Mouse (Mus musculus) midbrain, postnatal 0 days (tissue): ENCODE results near the gene Eef1e1. TPM values are rescaled to one million over a fixed set of nuclear protein-coding genes. Genes with fewer than 3 reads are reported as not detected.
A peak's percentile ranks its signal among the peaks of the same experiment; 100 is the strongest.

Experiments used
- ATAC-seq: fragments of 200-750 bp; cut with Nextera tagmentation; 2 replicates; pipeline ENCODE4 v1.8.0; 2017; ENCODE audit warnings: moderate number of reproducible peaks, mild to moderate bottlenecking, moderate TSS enrichment, moderate library complexity; ENCODE audit not compliant: low FRiP score
- DNase-seq: peaks from one replicate; pipeline ENCODE4 v3.0.0-alpha.2; 2015; ENCODE audit warnings: low spot score
- H3K27ac ChIP-seq: fragments of 300-500 bp; sonication (generic); 2 replicates; pipeline ENCODE4 v1.5.1; 2014; ENCODE audit warnings: low read depth, mild to moderate bottlenecking, low read length, mixed read lengths
- H3K27me3 ChIP-seq: fragments of 300-500 bp; sonication (generic); 2 replicates; pipeline ENCODE4 v1.6.1; 2014; ENCODE audit warnings: low read length, control low read depth, mixed read lengths; ENCODE audit not compliant: insufficient read depth
- H3K36me3 ChIP-seq: fragments of 300-500 bp; sonication (generic); 2 replicates; pipeline ENCODE4 v1.6.1; 2014; ENCODE audit warnings: low read length, control low read depth, mixed read lengths; ENCODE audit not compliant: insufficient read depth
- H3K4me1 ChIP-seq: fragments of 300-500 bp; sonication (generic); 2 replicates; pipeline ENCODE4 v1.6.1; 2014; ENCODE audit warnings: mild to moderate bottlenecking, control low read depth, antibody characterized with exemption, low read length, mixed read lengths; ENCODE audit not compliant: insufficient read depth
- H3K4me2 ChIP-seq: fragments of 300-500 bp; sonication (generic); 2 replicates; pipeline ENCODE4 v1.6.1; 2014; ENCODE audit warnings: low read depth, mild to moderate bottlenecking, low read length, mixed read lengths; ENCODE audit not compliant: poor library complexity, severe bottlenecking
- H3K4me3 ChIP-seq: fragments of 300-500 bp; sonication (generic); 2 replicates; pipeline ENCODE4 v1.5.1; 2014; ENCODE audit warnings: low read depth, mild to moderate bottlenecking, low read length, moderate library complexity
- H3K9ac ChIP-seq: fragments of 300-500 bp; sonication (generic); replicated peaks from 2 replicates; pipeline ENCODE4 v1.6.1; 2014; ENCODE audit warnings: mild to moderate bottlenecking, low read length, moderate library complexity, mixed read lengths; ENCODE audit not compliant: poor library complexity, severe bottlenecking
- H3K9me3 ChIP-seq: fragments of 300-500 bp; sonication (generic); 2 replicates; pipeline ENCODE4 v1.6.1; 2016; ENCODE audit warnings: low read length, control low read depth
- CTCF ChIP-seq: IDR thresholded peaks from 2 replicates; pipeline ENCODE4 v1.5.1; 2016; ENCODE audit warnings: antibody characterized with exemption, mild to moderate bottlenecking
- WGBS: fragments of 180-500 bp; shearing (Covaris S2); extraction: QIAGEN DNeasy Blood & Tissue Kit; methylation state at CpG from one replicate; pipeline ENCODE4 v1.1.7; 2014; 5-methylcytosine and 5-hydroxymethylcytosine counted together
- polyA plus RNA-seq: library from polyadenylated mRNA; unstranded; fragments of >200 nt; fragmentation: Nextera tagmentation; extraction: Ambion mirVana; gene quantifications from 2 replicates; pipeline ENCODE4 v1.2.1, GENCODE M21; 2015
- total RNA-seq: library from RNA; depleted of rRNA; stranded (reverse); fragments of >200 nt; gene quantifications from 2 replicates; pipeline ENCODE4 v1.2.3, GENCODE M21; 2014

The Eef1e1 gene
- total and polyA plus RNA-seq, 2 experiments from 2014 or later = 32.2 to 108 TPM

DNA sequence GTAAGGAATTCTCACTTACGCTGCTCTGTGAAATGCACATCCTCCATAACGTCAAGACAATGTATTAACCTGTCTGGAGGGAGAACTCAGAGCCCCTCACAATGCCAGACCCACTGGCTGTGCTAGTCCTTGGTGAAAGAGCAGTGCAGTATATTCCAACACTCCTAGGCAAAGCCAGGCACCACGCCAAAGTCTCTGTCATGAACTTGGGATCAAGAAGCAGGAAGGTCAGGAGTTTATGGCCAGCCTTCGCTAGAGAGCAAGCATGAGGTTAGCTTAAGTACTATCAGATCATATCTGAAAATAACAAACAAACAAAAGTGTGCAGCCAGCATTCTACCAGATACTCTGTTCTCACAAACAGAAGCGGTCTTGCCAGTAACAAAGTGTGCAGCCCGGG lies 48.5 kb downstream of the Eef1e1 start:
- DNase-seq (no peak), ATAC-seq (no peak)
- TF ChIP-seq CTCF = no peak
- 93% methylated on average over 6 of the region's 6 CpGs for WGBS
- H3K36me3 ChIP-seq = peaks cover 10% of the 10 kb centered on the region
- H3K9me3 ChIP-seq = no peaks in the 10 kb centered on the region
- no peak overlapping the region for H3K4me3 ChIP-seq
- no peak overlapping the region for H3K9ac ChIP-seq
- no peak overlapping the region for H3K4me2 ChIP-seq
- no peaks in the 10 kb centered on the region for H3K27me3 ChIP-seq
- no peaks in the 10 kb centered on the region for H3K4me1 ChIP-seq
- H3K27ac ChIP-seq = no peak overlapping the region

DNA sequence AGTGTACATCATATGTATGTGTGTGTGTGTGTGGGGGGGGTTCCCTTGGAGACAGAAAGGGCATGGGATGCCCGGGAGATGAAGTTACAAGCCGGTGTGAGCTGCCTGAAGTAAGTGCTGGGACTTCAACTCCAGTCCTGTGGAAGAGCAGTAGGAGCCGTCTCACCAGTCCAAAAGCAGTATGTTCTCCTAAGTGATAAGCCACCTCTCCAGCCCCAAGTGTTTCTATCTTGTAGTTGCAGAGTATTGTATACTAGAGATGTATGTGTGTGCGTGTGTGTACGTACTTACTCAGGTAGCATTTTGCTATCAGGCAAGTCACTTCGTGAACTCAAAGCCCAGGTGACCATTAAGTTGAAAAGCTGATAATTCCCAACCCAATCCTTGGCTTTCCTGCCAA lies 51.7 kb downstream of the Eef1e1 start:
- H3K9me3 ChIP-seq = no peaks in the 10 kb centered on the region
- DNase-seq (no peak), ATAC-seq (no peak)
- H3K27me3 ChIP-seq = no peaks in the 10 kb centered on the region
- H3K4me3 ChIP-seq = no peak overlapping the region
- no peak overlapping the region for H3K9ac ChIP-seq
- TF ChIP-seq CTCF = no peak
- WGBS = 94% methylated on average over 6 of the region's 6 CpGs
- peaks cover 6% of the 10 kb centered on the region; the same call in 1 of the 2 replicates for H3K36me3 ChIP-seq
- no peaks in the 10 kb centered on the region for H3K4me1 ChIP-seq
- no peak overlapping the region for H3K27ac ChIP-seq
- no peak overlapping the region for H3K4me2 ChIP-seq

DNA sequence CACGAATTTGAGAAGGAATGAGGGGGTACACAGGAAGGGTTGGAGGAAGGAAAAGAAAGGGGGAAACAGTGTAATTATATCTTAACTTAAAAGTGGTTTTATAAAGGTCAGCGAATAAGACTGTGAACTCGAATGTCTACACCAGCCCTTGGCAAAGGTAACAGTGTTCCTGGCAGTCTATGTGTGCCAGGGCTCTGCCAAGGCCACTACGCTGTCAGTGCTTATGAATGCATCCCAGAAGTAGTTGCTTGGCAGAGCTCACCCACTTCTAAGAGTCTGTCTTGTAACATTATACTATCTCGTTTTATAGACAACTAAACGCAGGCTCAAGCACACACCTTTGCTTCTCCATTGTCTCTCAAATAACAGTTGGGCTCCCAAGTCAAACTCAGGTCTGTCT lies 53.5 kb downstream of the Eef1e1 start:
- no peak for DNase-seq
- Histone ChIP-seq H3K27ac (no peak overlapping the region), H3K27me3 (no peaks in the 10 kb centered on the region), H3K9me3 (no peaks in the 10 kb centered on the region), H3K9ac (no peak overlapping the region), H3K36me3 (peaks cover 6% of the 10 kb centered on the region; the same call in 1 of the 2 replicates), H3K4me2 (no peak overlapping the region), H3K4me1 (no peaks in the 10 kb centered on the region), H3K4me3 (no peak overlapping the region)
- 80% methylated on average over 6 of the region's 6 CpGs for WGBS
- no peak for TF ChIP-seq CTCF
- no peak for ATAC-seq

DNA sequence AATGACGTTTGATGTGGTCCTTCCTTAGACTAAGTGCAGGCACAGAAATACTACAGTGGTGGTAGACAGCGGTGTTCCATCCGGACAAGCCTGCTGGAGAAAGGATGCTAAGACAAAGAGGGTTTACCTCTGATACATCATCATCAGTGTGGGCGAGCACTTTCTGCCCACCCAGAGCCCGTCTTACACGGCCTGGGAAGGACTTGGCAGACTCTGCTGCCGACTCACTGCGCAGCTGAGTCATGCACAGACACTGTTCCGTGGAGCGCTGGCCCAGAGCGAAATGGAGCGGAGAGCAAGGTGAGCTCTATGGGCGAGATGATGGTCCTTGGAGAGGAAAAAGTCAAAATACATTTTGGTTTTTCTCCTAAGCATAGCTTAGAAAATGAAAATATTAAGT lies 55.9 kb downstream of the Eef1e1 start:
- WGBS = 88% methylated on average over 13 of the region's 13 CpGs
- Histone ChIP-seq H3K9me3 (no peaks in the 10 kb centered on the region), H3K36me3 (peaks cover 11% of the 10 kb centered on the region), H3K9ac (no peak overlapping the region), H3K4me1 (no peaks in the 10 kb centered on the region), H3K4me3 (no peak overlapping the region), H3K4me2 (no peak overlapping the region), H3K27me3 (no peaks in the 10 kb centered on the region), H3K27ac (no peak overlapping the region)
- DNase-seq (no peak), ATAC-seq (no peak)
- TF ChIP-seq CTCF = no peak

DNA sequence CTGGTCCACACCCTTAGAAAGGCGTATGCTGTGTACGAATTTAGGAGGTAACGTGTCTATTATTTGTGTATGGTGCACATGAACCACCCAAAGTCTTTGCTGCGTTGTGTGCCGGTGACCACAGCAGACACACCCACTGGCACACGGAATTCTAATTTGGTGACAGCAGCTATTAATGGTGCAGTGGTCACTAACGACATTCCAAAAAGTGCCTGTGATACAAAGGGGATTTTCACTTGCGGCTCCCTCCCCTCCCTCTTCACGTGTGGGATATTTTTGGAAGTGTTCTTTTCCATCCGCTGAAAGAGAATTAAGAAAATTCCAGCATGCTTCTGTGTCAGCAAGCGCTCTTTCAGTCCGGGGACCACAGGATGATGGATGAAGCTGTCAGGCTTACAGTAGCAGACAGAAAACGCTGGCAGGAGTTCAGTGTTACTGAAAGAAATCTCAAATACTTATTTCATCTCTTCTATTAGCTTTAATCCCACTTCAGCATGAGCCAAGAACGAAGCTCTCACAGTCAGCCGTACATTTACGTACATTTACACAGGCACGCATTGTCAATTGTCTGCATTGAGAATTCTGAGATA lies 56.5 kb downstream of the Eef1e1 start:
- peak; percentile 34 for DNase-seq
- no peaks in the 10 kb centered on the region for H3K4me1 ChIP-seq
- no peak for ATAC-seq
- H3K9me3 ChIP-seq = no peaks in the 10 kb centered on the region
- no peaks in the 10 kb centered on the region for H3K27me3 ChIP-seq
- no peak for TF ChIP-seq CTCF
- no peak overlapping the region for H3K9ac ChIP-seq
- H3K4me2 ChIP-seq = no peak overlapping the region
- H3K4me3 ChIP-seq = no peak overlapping the region
- H3K27ac ChIP-seq = no peak overlapping the region
- H3K36me3 ChIP-seq = peaks cover 11% of the 10 kb centered on the region
- 72% methylated on average over 17 of the region's 17 CpGs for WGBS

DNA sequence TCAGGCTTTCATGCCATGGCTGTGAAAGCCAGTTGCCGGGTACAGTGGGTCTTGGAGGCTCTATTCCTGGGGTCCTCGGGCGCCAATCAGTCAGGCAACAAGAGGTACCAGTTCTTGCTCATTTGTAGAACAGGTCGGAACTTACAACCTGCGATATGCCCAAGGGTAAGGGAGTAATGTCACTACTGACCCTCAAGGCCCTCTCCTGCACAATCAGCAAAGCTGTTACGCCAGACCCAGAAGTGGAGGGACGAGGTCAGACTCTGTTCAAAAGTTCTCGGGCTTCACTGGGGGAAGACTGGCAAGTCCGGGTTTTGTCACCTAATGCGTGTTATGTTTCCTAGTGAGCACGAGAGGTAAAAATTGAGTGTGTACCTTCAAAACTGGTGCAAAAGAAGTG lies 58.0 kb downstream of the Eef1e1 start:
- Histone ChIP-seq H3K27ac (no peak overlapping the region), H3K9ac (no peak overlapping the region), H3K9me3 (no peaks in the 10 kb centered on the region), H3K36me3 (peaks cover 11% of the 10 kb centered on the region), H3K4me2 (no peak overlapping the region), H3K27me3 (no peaks in the 10 kb centered on the region), H3K4me3 (no peak overlapping the region), H3K4me1 (no peaks in the 10 kb centered on the region)
- ATAC-seq = no peak
- no peak for DNase-seq
- TF ChIP-seq CTCF = no peak
- WGBS = 91% methylated on average over 11 of the region's 11 CpGs
